Mouse (Mus musculus) heart, postnatal 0 days (tissue): Measurements from ENCODE around the gene Gm20521. TPM values are rescaled to one million over a fixed set of nuclear protein-coding genes. Genes with fewer than 3 reads are reported as not detected.
"Not testable (repeated sequence)": the region's sequence is repeated elsewhere in the genome, so short reads cannot be mapped to it uniquely, and the experiment has no call there.

Source experiments
- ATAC-seq: fragments of 200-750 bp; cut with Nextera tagmentation; 2 replicates; pipeline ENCODE4 v1.8.0; 2017; ENCODE audit warnings: low read depth, moderate number of reproducible peaks, moderate library complexity; ENCODE audit not compliant: insufficient read depth
- DNase-seq: peaks from one replicate; pipeline ENCODE4 v3.0.0-alpha.2; 2016; ENCODE audit warnings: low spot score
- H3K27ac ChIP-seq: fragments of 300-500 bp; sonication (generic); 2 replicates; pipeline ENCODE4 v1.5.1; 2014; ENCODE audit warnings: low read depth, mild to moderate bottlenecking
- H3K27me3 ChIP-seq: fragments of 300-500 bp; sonication (generic); 2 replicates; pipeline ENCODE4 v1.6.1; 2014; ENCODE audit warnings: low read length, mixed read lengths; ENCODE audit not compliant: control insufficient read depth, insufficient read depth
- H3K36me3 ChIP-seq: fragments of 300-500 bp; sonication (generic); replicated peaks from 2 replicates; pipeline ENCODE4 v1.6.1; 2014; ENCODE audit warnings: low read length, mixed read lengths; ENCODE audit not compliant: control insufficient read depth, insufficient read depth
- H3K4me1 ChIP-seq: fragments of 300-500 bp; sonication (generic); 2 replicates; pipeline ENCODE4 v1.6.1; 2014; ENCODE audit warnings: antibody characterized with exemption; ENCODE audit not compliant: control insufficient read depth, insufficient read depth
- H3K4me2 ChIP-seq: fragments of 300-500 bp; sonication (generic); 2 replicates; pipeline ENCODE4 v1.6.1; 2014; ENCODE audit warnings: low read depth, mild to moderate bottlenecking, low read length, moderate library complexity
- H3K4me3 ChIP-seq: fragments of 300-500 bp; sonication (generic); 2 replicates; pipeline ENCODE4 v1.5.1; 2014; ENCODE audit warnings: low read depth, low read length
- H3K9ac ChIP-seq: fragments of 300-500 bp; sonication (generic); replicated peaks from 2 replicates; pipeline ENCODE4 v1.6.1; 2014; ENCODE audit warnings: low read depth, low read length, mixed read lengths
- H3K9me3 ChIP-seq: fragments of 300-500 bp; sonication (generic); replicated peaks from 2 replicates; pipeline ENCODE4 v1.6.1; 2016; ENCODE audit warnings: low read length; ENCODE audit not compliant: control insufficient read depth
- CTCF ChIP-seq: IDR thresholded peaks from 2 replicates; pipeline ENCODE4 v1.5.1; 2016; ENCODE audit warnings: antibody characterized with exemption, control low read depth, low read depth
- EP300 ChIP-seq: IDR thresholded peaks from 2 replicates; pipeline ENCODE4 v1.6.1; 2016; ENCODE audit warnings: antibody characterized with exemption, low read depth
- WGBS: fragments of 180-500 bp; shearing (Covaris S2); extraction: QIAGEN DNeasy Blood & Tissue Kit; methylation state at CpG from one replicate; pipeline ENCODE4 v1.1.7; 2014; 5-methylcytosine and 5-hydroxymethylcytosine counted together
- polyA plus RNA-seq: library from polyadenylated mRNA; unstranded; fragments of >200 nt; fragmentation: Nextera tagmentation; extraction: Ambion mirVana; gene quantifications from 2 replicates; pipeline ENCODE4 v1.2.1, GENCODE M21; 2015
- total RNA-seq: library from RNA; depleted of rRNA; stranded (reverse); fragments of >200 nt; gene quantifications from 2 replicates; pipeline ENCODE4 v1.2.3, GENCODE M21; 2014; ENCODE audit warnings: low replicate concordance; rRNA removed

Gene Gm20521
- total and polyA plus RNA-seq, 2 experiments from 2014 or later, result 0.18 TPM; not detected in 1

GRCm38 (mm10) chr14:54943971-54944370 lies 60.7 kb downstream of the Gm20521 start:
- Histone ChIP-seq H3K27me3 (no peaks in the 10 kb centered on the region), H3K4me2 (no peak overlapping the region), H3K9me3 (no peaks in the 10 kb centered on the region), H3K36me3 (peaks cover 87% of the 10 kb centered on the region), H3K4me1 (no peaks in the 10 kb centered on the region), H3K27ac (peak overlapping the region; percentile 22), H3K9ac (no peak overlapping the region), H3K4me3 (no peak overlapping the region)
- no peak for TF ChIP-seq EP300
- no peak for TF ChIP-seq CTCF
- DNase-seq, result peak; percentile 5
- WGBS, result 96% methylated on average over 7 of the region's 7 CpGs
- ATAC-seq, result no peak

DNA sequence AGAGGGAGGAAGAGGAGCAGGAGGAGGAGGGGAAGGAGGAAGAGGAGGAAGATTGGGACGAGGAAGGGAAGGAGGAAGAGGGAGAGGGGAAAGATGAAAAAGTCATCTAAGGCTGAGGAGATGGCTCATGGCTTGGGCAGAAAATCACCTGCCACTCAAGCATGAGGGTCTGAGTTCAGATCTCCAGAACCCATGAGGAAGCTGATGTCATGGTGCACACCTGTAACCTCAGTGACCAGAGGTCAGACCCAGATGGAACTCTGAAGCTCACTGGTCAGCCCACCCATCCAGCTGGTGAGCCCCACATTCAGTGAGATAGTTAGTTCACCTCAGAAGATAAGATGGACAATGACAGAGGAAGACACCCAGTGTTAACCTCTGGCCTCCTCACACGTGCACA lies 61.7 kb downstream of the Gm20521 start:
- no peak overlapping the region for H3K9ac ChIP-seq
- ATAC-seq (no peak), DNase-seq (peak; percentile 6)
- H3K27me3 ChIP-seq, result no peaks in the 10 kb centered on the region
- no peak overlapping the region for H3K4me2 ChIP-seq
- no peak overlapping the region for H3K4me3 ChIP-seq
- 51% methylated on average over 2 of the region's 2 CpGs for WGBS
- H3K27ac ChIP-seq, result peak overlapping the region; percentile 16; the same call in 1 of the 2 replicates
- no peak for TF ChIP-seq EP300
- TF ChIP-seq CTCF, result no peak
- H3K36me3 ChIP-seq, result peaks cover 96% of the 10 kb centered on the region
- H3K4me1 ChIP-seq, result no peaks in the 10 kb centered on the region
- H3K9me3 ChIP-seq, result no peaks in the 10 kb centered on the region

- H3K36me3 ChIP-seq, result peaks cover 97% of the 10 kb centered on the region
- ATAC-seq, result no peak
- no peak for DNase-seq
- WGBS, result 37% methylated on average over 19 of the region's 19 CpGs
- no peak overlapping the region for H3K4me3 ChIP-seq
- no peak for TF ChIP-seq CTCF
- no peaks in the 10 kb centered on the region for H3K27me3 ChIP-seq
- H3K4me1 ChIP-seq, result no peaks in the 10 kb centered on the region
- H3K27ac ChIP-seq, result peak overlapping the region; percentile 46; the same call in 1 of the 2 replicates
- H3K9ac ChIP-seq, result no peak overlapping the region
- no peak overlapping the region for H3K4me2 ChIP-seq
- H3K9me3 ChIP-seq, result no peaks in the 10 kb centered on the region
These were observed 62.9 kb downstream of the Gm20521 start for GRCm38 (mm10) chr14:54945975-54946704.

DNA sequence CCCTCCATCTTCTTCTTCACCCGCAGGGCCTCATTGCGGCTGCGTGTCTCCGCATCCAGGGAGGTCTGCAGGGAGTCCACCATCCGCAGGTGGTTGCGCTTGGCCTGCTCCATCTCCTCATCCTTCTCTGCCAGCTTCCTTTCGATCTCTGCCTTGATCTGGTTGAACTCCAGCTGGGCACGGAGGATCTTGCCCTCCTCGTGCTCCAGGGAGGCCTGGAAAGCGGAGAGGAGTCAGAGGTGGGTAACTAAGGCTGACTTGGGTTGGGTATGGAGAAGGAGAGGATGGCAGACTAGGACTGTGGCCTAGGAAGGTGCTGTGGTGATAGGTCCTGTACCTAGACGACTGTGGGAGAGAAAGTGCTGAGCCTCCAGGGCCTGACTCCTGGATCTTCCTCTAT lies 63.8 kb downstream of the Gm20521 start:
- not testable (repeated sequence) for H3K4me1 ChIP-seq, H3K4me2 ChIP-seq, H3K27ac ChIP-seq, DNase-seq, H3K9ac ChIP-seq, ATAC-seq, H3K27me3 ChIP-seq, H3K9me3 ChIP-seq, H3K4me3 ChIP-seq
- peaks cover 97% of the 10 kb centered on the region for H3K36me3 ChIP-seq
- 79% methylated on average over 10 of the region's 11 CpGs for WGBS

Other genes starting within 250 kb of the Gm20521 start
- not detected in 2 replicates for gene Gm17606, start 242.5 kb upstream of the Gm20521 start, total RNA-seq
- not detected in 2 replicates for gene Gm17606, start 242.5 kb upstream of the Gm20521 start, polyA plus RNA-seq
- 6.2 and 7.0 TPM in 2 replicates for gene Cdh24, start 242.1 kb upstream of the Gm20521 start, total RNA-seq
- 0.41 and 0.47 TPM in 2 replicates for gene Cdh24, start 242.1 kb upstream of the Gm20521 start, polyA plus RNA-seq
- 15.4 and 27.8 TPM in 2 replicates for gene 1700123O20Rik, start 197.2 kb upstream of the Gm20521 start, total RNA-seq
- 39.1 and 40.8 TPM in 2 replicates for gene 1700123O20Rik, start 197.2 kb upstream of the Gm20521 start, polyA plus RNA-seq
- gene Acin1, start 196.5 kb upstream of the Gm20521 start, total RNA-seq, result 54.8 and 69.7 TPM in 2 replicates
- gene Acin1, start 196.5 kb upstream of the Gm20521 start, polyA plus RNA-seq, result 56.0 and 57.5 TPM in 2 replicates
- gene Gm29776, start 184.6 kb upstream of the Gm20521 start, total RNA-seq, result not detected in 2 replicates
- 0.10 and 0.11 TPM in 2 replicates for gene Gm29776, start 184.6 kb upstream of the Gm20521 start, polyA plus RNA-seq
- gene Cebpe, start 171.3 kb upstream of the Gm20521 start, total RNA-seq, result not detected in 2 replicates
- not detected in 2 replicates for gene Cebpe, start 171.3 kb upstream of the Gm20521 start, polyA plus RNA-seq
- gene Slc7a8, start 101.5 kb upstream of the Gm20521 start, total RNA-seq, result 3.1 and 3.2 TPM in 2 replicates
- 1.2 and 1.3 TPM in 2 replicates for gene Slc7a8, start 101.5 kb upstream of the Gm20521 start, polyA plus RNA-seq
- gene Rnf212b, start 69.3 kb upstream of the Gm20521 start, total RNA-seq, result not detected in 2 replicates
- 0.15 TPM in 1 of 2 replicates, not detected in the other for gene Rnf212b, start 69.3 kb upstream of the Gm20521 start, polyA plus RNA-seq
- gene Homez, start 12.5 kb upstream of the Gm20521 start, total RNA-seq, result 4.5 and 5.1 TPM in 2 replicates
- 4.3 and 5.4 TPM in 2 replicates for gene Homez, start 12.5 kb upstream of the Gm20521 start, polyA plus RNA-seq
- 0.08 and 1.3 TPM in 2 replicates for gene Ppp1r3e, start 5.9 kb upstream of the Gm20521 start, total RNA-seq
- 0.79 and 1.3 TPM in 2 replicates for gene Ppp1r3e, start 5.9 kb upstream of the Gm20521 start, polyA plus RNA-seq
- gene Bcl2l2, start 64 bp upstream of the Gm20521 start, total RNA-seq, result 20.6 and 31.1 TPM in 2 replicates
- gene Bcl2l2, start 64 bp upstream of the Gm20521 start, polyA plus RNA-seq, result 2.9 and 3.3 TPM in 2 replicates
- gene Pabpn1, start 9.1 kb downstream of the Gm20521 start, total RNA-seq, result 27.6 and 44.5 TPM in 2 replicates
- gene Pabpn1, start 9.1 kb downstream of the Gm20521 start, polyA plus RNA-seq, result 35.0 and 36.2 TPM in 2 replicates
- gene Slc22a17, start 29.7 kb downstream of the Gm20521 start, total RNA-seq, result 46.6 and 46.8 TPM in 2 replicates
- 22.3 and 22.7 TPM in 2 replicates for gene Slc22a17, start 29.7 kb downstream of the Gm20521 start, polyA plus RNA-seq
- gene Efs, start 42.7 kb downstream of the Gm20521 start, total RNA-seq, result 12.5 and 22.2 TPM in 2 replicates
- 3.9 and 4.1 TPM in 2 replicates for gene Efs, start 42.7 kb downstream of the Gm20521 start, polyA plus RNA-seq
- gene Il25, start 49.3 kb downstream of the Gm20521 start, total RNA-seq, result not detected in 2 replicates
- 0.11 TPM in 1 of 2 replicates, not detected in the other for gene Il25, start 49.3 kb downstream of the Gm20521 start, polyA plus RNA-seq
- gene Cmtm5, start 52.8 kb downstream of the Gm20521 start, total RNA-seq, result 3.1 and 8.1 TPM in 2 replicates
- 0.34 and 0.85 TPM in 2 replicates for gene Cmtm5, start 52.8 kb downstream of the Gm20521 start, polyA plus RNA-seq
- gene Myh6, start 83.5 kb downstream of the Gm20521 start, total RNA-seq, result 3,860 and 3,976 TPM in 2 replicates
- 8,242 and 9,737 TPM in 2 replicates for gene Myh6, start 83.5 kb downstream of the Gm20521 start, polyA plus RNA-seq
- gene Gm17428, start 93.5 kb downstream of the Gm20521 start, total RNA-seq, result not detected in 2 replicates
- not detected in 2 replicates for gene Gm17428, start 93.5 kb downstream of the Gm20521 start, polyA plus RNA-seq
- gene Myh7, start 111.2 kb downstream of the Gm20521 start, total RNA-seq, result 4,273 and 4,731 TPM in 2 replicates
- gene Myh7, start 111.2 kb downstream of the Gm20521 start, polyA plus RNA-seq, result 1,026 and 1,537 TPM in 2 replicates
- gene Ngdn, start 132.0 kb downstream of the Gm20521 start, total RNA-seq, result 20.2 and 50.1 TPM in 2 replicates
- gene Ngdn, start 132.0 kb downstream of the Gm20521 start, polyA plus RNA-seq, result 50.0 and 50.9 TPM in 2 replicates
- gene Zfhx2, start 208.9 kb downstream of the Gm20521 start, total RNA-seq, result 1.8 and 1.9 TPM in 2 replicates
- gene Zfhx2, start 208.9 kb downstream of the Gm20521 start, polyA plus RNA-seq, result 1.1 and 1.2 TPM in 2 replicates
- gene Thtpa, start 211.3 kb downstream of the Gm20521 start, total RNA-seq, result 12.2 and 17.7 TPM in 2 replicates
- 13.3 and 13.4 TPM in 2 replicates for gene Thtpa, start 211.3 kb downstream of the Gm20521 start, polyA plus RNA-seq
- gene Ap1g2, start 223.2 kb downstream of the Gm20521 start, total RNA-seq, result 0.93 and 3.9 TPM in 2 replicates
- 5.6 and 5.7 TPM in 2 replicates for gene Ap1g2, start 223.2 kb downstream of the Gm20521 start, polyA plus RNA-seq
- gene Jph4, start 233.5 kb downstream of the Gm20521 start, total RNA-seq, result 0.15 and 0.38 TPM in 2 replicates
- gene Jph4, start 233.5 kb downstream of the Gm20521 start, polyA plus RNA-seq, result 0.03 and 0.10 TPM in 2 replicates